Mouse (Mus musculus) right cerebral cortex, postnatal 25 days (tissue): ENCODE measurements around the gene 4930518I15Rik.
"Not testable (repeated sequence)": the region's sequence is repeated elsewhere in the genome, so short reads cannot be mapped to it uniquely, and the experiment has no call there.

Experiments used
- DNase-seq: peaks from one replicate; pipeline ENCODE4 v3.0.0; 2022

4930518I15Rik gene

DNA sequence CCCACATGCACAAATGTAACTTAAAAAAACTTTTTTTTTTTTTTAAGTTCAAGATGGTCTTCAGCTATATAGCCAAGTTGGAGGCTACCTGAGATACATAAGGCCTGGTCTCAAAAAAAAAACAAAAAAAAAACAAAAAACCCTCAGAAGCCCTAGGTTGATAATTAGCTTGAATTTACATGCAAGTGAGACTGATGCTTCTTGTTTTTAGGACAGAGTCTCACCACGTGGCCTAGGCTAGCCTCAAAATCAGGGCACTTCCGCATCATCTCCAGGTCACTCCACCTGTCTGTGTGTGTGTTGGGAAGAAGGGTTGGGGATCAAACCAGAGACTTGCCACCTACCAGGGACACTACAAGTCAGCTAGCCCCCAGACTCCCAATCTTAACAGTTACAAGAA, at the start of gene 4930518I15Rik:
Gene 4930518I15Rik (minus strand): TSS at position 112 of the 400 bp plus-strand sequence.
- no peak for DNase-seq

DNA sequence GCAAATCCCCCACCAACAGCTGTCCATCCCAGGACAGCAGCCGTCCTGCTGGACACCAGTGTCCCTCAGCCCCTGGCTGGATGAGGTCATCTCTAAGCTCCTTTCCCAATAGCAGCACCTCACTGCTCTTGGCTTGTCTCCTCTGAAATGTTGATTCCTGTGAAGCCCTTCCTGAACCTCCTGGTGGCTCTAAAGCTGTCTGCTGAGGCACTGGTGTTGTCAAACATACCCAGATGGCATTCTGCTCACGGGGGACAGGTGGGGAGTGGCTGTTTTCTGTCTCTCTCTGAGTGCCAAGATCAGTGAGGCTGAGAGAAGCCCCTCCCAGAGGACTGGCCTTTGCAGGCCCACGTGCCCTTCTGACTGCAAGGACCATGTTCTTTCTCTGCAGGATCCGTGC, 48.2 kb upstream of the 4930518I15Rik start:
- DNase-seq = not testable (repeated sequence)

DNA sequence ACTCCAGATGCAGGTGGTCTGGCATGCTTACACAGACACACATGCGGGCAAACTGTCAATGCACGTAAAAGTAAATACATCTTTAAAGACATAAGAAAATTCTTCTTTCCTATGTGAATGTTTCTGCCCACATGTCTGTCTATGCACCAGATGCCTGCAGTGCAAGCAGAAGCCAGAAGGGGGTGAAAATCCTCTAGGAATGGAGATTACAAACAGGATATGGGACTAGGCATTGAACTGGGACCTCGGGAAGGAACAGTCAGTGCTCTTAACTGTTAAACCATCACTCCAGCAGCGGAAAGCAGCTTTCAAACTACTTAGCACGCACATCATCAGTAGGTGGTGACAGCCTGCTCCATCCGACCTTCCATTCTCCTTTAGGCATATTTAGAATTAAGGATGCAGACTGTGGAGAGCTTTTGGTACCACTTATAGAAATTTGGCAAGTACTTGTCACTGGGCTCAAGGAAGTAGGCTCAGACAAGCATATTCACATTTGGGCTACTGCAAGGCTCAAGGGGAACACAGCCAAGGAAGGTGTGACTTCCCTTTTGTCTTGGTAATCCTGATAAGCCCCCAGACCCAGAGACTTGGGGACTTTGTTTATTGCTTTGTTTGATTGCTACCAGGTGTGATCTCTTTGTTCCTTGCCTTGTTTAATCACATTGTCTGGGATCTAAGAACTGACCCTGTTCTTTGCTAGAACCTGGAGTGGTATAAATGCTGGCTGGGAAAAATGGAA, 47.4 kb upstream of the 4930518I15Rik start:
- DNase-seq = peak; percentile 70

DNA sequence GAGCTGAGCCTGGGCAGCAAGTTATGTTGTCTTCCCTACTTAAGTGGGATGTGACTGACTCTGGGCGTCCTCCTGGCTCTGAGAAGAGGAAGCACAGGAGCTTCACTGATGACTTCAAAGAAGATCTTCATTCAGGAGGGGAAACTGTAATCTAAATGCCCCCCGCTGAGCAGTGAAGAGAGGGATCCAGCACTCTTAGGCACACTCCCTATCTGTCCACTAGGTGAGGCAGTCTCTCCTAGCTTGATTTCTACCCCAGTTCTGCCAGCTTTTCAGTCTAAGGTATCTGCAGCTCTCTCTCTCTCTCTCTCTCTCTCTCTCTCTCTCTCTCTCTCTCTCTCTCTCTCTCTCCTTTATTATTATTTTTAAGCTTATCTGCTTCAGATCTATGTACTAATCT, 45.6 kb upstream of the 4930518I15Rik start:
- no peak for DNase-seq

DNA sequence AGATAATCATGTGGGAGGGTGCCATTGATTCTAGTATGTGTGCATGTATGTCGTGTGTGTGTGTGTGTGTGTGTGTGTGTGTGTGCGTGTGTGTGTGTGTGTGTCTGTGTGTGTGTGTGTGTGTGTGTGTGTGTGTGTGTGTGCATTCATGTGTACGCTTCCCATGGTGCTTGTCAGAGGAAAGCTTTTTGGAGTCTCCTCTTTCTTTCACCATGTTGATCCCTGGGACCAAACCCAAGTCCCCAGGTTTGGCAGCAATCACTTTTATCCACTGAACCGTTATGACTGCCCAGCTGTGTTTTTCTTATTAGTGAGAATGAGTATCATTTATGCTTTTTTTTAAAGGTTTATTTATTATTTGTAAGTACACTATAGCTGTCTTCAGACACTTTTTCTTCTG, 44.7 kb upstream of the 4930518I15Rik start:
- DNase-seq = not testable (repeated sequence)

DNA sequence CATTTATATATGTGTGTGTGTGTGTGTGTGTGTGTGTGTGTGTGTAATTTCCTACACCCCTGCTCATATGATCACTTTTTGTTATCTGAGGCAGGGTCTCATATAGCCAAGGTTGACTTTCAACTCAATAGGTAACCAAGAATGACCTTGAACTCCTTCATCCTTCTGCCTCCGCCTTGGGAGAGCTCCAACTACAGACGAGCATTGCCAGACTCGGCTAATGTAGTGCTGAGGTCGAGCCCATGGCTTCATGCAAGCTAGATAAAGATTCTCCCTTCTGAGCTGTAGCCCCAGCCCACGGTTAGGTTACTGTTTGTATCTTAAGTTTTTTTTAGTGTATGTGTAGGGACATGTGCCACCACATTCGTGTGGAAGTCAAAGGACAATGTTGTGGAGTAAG, 44.1 kb upstream of the 4930518I15Rik start:
- no peak for DNase-seq

DNA sequence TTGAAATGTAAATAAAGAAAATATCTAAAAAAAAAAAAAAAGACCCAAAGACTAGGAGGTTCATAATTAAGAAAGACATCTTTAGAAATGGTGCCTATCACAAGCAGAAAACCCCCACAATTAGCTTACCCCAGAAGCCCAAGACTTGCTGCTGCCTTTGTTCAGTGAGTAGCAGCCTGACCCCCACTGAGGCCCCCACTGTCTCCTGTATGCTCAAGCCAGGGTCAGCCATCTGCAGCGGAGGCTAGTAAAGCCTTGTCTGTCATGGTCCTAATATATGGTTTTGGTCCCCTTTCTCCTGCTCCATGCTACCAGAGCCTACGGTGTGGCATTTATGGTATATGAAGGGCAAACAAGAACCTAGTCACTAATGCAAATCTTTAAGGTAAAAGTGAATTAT, 43.6 kb upstream of the 4930518I15Rik start:
- no peak for DNase-seq

DNA sequence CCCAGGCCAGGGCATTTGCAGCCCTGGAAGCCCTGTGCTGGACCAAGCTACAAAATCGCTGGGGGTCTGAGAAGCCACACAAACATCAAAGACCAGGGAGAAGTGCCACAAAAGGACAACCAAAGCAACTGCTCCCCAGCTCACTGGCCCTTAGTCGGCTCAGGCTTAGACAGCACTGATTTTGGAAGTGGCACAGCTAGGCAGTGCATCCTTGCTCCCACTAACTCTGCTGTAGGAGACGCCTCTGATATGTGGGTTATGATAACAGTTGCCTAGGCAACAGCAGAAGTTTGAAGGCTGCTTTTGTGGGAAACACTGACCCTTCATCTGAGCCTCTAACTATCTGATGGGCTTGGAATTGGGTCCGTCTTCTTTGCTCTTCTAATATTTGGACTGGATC, 41.4 kb upstream of the 4930518I15Rik start:
- no peak for DNase-seq

DNA sequence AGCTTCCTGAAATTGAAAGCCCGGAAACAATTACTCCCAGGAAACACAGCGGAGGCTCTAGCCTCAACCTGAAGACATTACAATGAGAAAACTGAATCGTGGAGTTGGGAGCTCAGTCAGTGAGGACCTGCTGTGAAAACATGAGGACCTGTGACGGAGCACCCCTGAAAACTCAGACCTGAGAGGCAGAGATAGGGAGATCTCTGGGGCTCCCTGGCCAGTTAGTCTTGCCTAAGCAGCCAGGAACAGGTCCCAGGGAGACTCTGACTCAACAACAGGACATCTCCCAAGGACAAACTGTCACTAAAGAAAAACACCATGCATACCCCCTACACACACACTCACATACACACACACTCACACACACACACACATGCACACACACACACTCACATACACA, 40.6 kb upstream of the 4930518I15Rik start:
- no peak for DNase-seq

DNA sequence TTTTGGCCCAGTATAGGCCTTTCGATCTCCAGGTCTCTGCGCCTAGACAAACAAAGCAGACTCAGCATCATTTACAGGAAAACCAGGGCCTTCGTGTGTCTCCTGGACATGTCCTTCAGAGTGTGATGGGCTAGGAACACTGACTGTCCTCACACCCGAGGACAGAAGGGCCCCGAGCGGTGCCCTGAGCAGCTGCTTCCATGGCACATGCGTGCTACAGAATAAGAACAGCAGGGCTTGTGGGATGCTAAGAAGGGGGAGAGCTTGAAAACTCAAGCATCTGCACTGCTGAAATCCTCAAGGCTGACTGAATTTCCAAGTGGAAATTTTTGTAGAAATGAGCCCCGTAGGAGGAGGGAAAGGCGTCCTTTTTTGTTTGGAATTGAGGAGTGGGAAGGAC, 39.3 kb upstream of the 4930518I15Rik start:
- DNase-seq = peak; percentile 50

DNA sequence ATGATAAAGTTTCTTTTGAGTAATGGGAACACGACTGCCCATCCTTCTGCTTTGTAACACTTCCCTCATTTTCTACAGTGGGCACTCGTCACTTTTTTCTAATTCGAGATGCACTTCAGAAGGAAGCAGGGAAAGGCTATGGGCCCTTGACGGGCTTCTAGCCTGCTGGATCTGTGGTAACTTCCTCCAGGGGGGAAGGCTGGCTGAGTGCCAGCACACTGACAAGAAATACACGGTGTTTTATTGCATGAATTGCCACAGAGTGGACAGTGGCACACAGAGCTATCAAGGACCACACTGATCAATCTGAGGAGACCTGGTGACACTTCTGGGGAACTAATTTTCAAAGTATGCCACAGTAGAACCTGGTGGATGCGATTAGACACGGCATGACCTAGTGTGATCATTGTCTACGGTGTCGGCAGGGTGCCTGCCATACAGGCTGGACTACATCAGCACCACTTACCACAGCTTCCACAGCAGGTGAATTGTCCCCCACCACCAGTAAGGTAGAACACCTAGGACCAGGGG, 38.7 kb upstream of the 4930518I15Rik start:
- DNase-seq = no peak

DNA sequence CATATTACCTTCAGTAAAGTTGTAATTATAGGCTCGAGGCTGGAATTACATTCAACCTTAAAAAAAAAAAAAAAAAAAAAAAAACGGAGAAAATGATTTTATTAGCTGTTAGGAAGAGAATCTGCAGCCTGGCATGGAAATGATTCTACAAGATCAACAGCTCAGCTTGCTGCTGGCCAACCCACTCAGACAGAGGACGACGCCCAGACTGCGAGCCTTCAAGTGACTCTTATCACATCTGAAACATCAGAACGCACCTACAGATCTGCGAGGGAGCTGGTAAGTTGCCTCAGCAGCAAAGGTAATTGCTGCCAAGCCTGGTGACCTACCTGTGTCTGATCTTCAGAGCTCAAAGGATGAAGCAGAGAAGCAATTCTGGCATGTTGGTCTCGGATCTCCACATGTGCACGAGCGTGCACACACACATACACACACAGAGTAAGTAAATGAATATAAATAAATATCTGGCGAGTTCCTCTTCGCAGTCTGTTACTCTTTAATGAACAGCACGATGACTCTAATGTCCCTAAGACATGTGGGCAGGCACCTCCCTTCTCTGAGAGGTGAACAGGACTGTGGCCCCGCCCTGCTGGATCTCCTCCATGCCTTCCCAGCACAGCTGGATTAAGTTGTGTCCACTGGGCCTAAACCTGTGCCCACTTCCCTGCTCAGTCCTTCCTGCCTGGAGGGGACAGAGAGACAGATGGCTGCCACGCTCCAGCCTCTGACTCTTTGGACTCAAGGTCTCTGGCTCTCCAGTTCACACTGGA, 36.9 kb upstream of the 4930518I15Rik start:
- DNase-seq = no peak

DNA sequence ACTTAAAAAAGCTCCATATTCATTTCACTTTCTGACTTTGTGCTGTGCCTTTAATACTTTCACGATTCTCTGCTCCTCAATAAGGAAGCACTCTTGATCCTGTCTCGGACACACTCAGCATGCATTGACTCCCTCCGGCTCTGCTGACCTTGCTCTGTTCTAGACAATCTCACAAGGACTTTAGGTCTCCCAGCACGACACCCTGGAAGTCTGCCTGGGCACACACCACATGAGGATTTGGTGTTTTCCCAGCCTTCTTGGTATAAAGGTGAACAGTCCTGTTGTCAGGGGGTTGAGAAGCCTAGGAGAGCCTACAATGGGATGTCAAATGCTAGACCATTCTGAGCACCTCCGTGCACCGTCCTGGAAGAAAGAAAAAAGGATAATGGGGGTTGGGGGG, 35.1 kb upstream of the 4930518I15Rik start:
- DNase-seq = no peak

DNA sequence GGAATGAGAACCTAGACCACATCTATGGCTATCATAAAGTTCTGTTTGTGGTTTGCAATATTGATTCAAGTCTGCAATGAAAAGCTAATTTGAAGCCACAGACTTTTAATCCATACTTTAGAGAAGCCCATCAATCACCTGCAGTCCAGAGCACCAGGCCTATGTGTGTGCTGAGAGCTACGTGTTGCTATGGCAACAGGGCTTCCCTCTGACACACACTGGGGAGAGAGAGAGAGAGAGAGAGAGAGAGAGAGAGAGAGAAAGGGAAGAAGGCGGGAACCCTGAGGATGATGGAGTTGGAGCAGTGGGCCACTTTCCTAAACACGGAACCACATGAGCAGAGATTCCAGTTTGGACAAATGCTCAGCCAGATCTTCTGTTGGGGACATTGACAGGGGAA, 34.5 kb upstream of the 4930518I15Rik start:
- no peak for DNase-seq

DNA sequence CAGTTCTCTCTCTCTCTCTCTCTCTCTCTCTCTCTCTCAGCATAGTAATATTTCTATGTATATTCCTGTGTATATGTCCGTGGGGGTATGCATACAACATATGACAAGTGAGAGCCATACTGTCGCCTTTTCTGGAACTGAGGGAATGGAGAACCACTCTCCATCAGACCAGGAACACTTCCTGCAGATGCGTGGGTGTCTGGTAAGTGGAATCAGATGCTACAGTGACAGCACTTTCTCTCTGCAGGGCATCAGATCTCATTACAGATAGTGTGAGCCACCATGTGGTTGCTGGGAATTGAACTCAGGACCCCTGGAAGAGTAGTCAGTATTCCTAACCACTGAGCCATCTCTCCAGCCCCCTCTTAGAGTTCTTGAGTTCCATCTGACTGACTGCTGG, 30.7 kb upstream of the 4930518I15Rik start:
- DNase-seq = no peak

DNA sequence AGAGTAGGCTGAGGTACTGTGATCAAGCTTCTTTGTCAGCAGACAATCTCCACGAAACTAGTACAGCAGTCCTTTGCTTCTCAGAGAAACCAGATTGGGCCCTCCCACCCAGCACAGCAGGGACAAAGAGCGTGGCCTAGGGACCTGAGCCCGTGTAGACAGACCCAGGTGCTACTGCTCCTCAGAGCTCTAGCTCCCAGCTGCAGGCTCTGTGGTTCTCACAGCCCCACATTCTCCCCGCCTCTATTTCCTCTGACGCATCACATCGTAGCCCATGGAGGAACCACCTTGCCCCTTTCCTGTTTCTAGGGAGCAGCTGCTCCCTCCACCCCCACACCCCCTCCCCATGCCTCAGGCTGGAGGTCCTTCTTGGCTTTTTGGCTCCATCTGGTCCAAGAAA, 29.3 kb upstream of the 4930518I15Rik start, which contains the start of gene Sla2:
Gene Sla2 (minus strand): TSS at position 176 of the 400 bp plus-strand sequence.
- DNase-seq = no peak

DNA sequence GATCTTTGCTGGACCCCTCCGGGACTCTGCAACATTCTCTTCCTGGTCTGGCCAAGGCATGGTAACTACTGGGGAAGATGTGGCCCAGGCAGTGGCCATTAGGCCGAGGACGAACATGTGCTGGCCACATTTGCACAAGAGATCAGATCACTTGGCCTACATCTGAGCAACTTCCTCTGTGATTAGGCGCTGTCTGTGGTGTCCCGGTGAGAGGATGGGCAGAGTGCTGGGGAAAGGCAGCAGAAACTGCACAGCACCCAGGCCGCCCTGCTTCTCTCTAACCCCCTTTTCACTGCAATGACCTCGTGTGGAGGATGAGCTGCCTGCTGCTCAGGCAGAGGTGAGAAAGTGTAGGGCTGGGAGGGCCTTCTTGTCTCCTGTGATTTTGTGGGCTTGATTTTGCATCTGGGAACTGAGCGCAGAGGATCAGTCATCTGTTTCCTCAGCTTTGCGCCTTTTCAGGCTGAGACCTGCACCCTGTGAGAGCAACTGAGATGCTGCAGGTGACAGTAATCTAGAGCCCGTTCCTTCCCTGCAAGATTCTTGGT, 28.4 kb upstream of the 4930518I15Rik start:
- DNase-seq = no peak

DNA sequence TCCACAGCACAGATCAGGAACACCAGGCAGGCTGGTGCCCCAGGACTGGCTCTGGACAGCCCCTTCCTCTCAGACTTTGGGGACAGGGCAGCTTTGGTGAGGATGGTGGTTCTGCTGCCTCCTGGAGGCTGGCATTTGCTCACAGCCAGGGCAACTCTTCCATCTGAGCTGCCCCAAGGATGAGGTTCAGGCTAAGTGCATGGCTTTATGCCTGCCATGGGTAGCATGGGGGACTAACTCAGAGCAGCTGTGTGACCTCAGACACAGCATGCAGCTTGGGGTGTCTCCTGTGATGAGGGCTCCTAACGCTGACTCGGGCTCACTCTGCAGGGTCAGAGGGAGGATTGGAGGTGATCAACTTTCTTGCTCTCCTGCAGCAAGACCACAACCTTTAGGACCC, 27.9 kb upstream of the 4930518I15Rik start:
- not testable (repeated sequence) for DNase-seq

DNA sequence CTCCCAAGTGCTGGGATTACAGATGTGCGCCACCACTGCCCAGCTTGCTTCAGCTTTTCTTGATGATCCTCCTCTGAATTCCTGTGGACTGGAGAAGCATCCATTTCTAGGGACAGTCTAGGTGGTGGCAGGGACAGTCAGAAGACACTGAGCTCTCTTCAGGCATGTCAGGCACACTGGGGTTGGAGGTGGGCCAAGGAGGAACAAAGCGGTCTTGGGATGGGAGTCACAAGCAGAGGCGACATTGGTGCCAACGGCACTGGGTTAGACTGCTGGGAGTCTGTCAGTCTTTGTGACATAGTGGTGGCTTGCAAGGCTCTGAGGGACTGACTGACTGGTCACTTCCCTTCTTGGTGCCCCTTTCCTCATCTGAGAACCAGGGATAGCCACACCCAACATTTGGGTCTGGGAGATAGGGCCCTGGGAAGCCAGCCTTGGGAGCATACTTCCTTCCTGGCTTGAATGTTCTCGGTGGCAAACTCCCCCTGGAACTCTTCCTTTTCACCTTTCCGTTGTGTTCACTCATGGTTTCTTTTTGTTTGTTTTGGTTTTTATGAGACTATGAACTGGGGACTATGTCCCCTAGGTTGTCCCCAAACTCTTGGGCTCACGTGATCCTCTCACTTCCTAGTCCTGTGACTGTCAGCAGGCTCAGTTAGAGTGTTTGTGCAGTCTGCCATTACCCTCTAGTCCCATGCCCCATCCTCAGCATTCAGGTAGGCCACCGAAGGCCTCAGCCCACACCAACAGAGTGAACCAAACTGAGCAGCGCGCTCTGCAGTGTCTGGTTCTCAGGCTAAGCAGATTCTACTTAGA, 26.9 kb upstream of the 4930518I15Rik start:
- no peak for DNase-seq

DNA sequence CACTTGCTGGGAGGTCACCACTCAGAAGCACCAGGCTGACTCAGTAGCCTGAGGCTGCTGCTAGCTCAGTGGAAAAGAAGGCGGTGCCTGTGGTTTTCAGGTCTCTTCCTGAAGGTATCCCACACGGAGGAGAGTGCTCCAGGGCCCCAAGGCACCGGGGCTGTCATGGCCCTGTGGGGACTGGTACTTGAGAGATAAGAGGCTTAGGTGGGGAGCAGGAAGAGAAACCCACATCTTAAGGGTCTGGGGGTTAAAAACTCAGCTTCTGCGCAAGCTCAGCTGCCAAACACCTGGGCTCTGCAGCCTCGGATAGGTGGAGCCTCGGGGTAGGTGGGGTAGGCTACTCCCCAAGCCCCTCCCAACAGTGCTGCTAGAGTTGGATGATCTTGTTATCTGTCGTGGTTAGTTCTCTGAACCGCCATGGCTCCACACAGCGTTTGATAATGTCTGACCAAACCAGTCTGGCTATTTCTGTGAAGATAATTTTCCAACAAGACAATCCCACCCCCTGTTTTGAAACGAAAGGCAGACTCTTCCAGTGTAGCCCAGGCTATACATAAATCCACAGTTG, 24.8 kb upstream of the 4930518I15Rik start:
- no peak for DNase-seq

DNA sequence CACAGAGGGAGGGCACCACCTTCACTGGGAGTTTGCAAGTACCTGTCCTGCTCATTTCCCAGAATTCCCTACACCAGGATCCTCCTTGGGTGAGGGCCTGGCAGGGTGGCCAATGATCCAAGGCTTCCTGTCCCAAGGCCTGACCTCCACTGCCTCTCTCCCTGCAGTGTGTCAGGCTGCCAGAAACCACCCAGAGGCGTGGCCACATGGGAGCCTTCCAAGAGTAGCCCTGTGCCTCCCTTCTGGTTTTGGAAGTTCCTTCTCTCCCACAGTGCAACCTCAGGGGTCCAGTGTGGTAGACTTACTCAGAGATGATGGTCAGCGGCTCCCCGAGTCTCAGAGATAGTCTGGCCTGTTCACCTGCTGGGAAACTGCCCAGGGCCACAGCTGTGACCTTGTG, 21.8 kb upstream of the 4930518I15Rik start:
- no peak for DNase-seq

DNA sequence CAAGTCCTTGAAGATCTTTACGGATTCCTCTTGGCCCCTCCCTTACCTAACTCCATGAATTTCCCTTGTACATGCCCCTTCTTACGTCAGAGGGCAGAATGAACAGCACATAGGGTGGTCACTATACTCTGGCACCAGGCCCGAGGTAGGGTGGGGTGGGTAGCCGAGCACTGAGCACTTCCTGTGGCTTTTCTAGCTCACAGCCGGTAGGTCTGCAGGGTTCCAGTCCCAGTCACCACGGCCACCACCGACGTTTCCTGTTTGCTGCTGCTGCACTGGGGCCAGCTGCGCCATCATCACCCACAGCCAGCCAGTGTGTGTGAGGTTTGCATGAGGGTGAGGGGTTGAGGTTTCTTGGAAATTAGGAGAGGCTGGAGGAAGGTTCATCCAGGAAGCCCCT, 20.0 kb upstream of the 4930518I15Rik start:
- DNase-seq = no peak
